ENCODE assay signal across 21 mouse cellular contexts in the genomic region with DNA sequence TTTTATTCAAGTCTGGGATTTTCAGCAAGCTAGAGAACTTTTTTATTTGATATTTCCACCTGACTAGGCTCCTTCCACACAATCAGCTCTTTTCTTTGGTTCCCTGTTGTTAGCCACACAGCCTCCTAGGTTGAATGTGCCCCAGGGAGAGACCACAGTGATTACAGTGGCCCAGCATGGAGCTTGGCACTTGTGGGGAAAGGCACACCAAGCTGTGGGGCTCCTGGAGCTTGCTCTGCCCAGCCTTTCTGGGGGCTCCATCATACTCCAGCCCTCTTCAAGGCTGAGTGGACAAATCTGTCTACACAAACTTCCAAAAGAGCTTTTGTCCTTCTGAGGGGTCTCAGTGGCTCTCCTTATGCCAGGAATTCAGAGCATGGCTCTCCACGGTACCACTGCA.
"Had no signal": no experiment of that assay in that cellular context is flagged by ENCODE, and none has a peak within 500 bp of the region (broad histone marks: within the 10 kb centered on the region; RNA-seq: fewer than 3 reads in every experiment).

No protein-coding gene starts in this region.

- H3K4me3 ChIP-seq: limb, embryonic 12.5 days; limb, embryonic 15.5 days; liver, embryonic 15.5 days; megakaryocyte, embryonic 14.5 days; midbrain, embryonic 10.5 days; midbrain, embryonic 13.5 days; myocyte; neural tube, embryonic 13.5 days had no signal

- H3K4me2 ChIP-seq: limb, embryonic 12.5 days; limb, embryonic 15.5 days; liver, embryonic 11.5 days; liver, embryonic 15.5 days; midbrain, embryonic 13.5 days; neural tube, embryonic 13.5 days had no signal

- H3K27ac ChIP-seq: limb, embryonic 12.5 days; limb, embryonic 15.5 days; liver, embryonic 15.5 days; midbrain, embryonic 10.5 days; midbrain, embryonic 13.5 days; neural tube, embryonic 13.5 days; stomach, postnatal 0 days had no signal

- H3K9me3 ChIP-seq: limb, embryonic 12.5 days; limb, embryonic 15.5 days; liver, embryonic 15.5 days; megakaryocyte, embryonic 14.5 days; midbrain, embryonic 10.5 days; midbrain, embryonic 13.5 days; neural tube, embryonic 13.5 days had no signal

- H3K9ac ChIP-seq: limb, embryonic 12.5 days; limb, embryonic 15.5 days; liver, embryonic 15.5 days; midbrain, embryonic 13.5 days; neural tube, embryonic 13.5 days had no signal

- H3K4me1 ChIP-seq: limb, embryonic 12.5 days; limb, embryonic 15.5 days; liver, embryonic 15.5 days; megakaryocyte, embryonic 14.5 days; midbrain, embryonic 13.5 days had no signal

- DNase-seq: kidney, adult 9 months; kidney, postnatal 14 days; kidney, postnatal 4 days; left cerebral cortex, postnatal 4 days; lung, adult 18-20 months; lung, postnatal 36 days; thymus, adult 2 months; thymus, postnatal 14 days; thymus, postnatal 4 days had no signal

- H3K36me3 ChIP-seq: limb, embryonic 12.5 days; limb, embryonic 15.5 days; liver, embryonic 15.5 days; midbrain, embryonic 10.5 days; midbrain, embryonic 13.5 days; neural tube, embryonic 13.5 days had no signal

- H3K27me3 ChIP-seq: limb, embryonic 12.5 days; limb, embryonic 15.5 days; liver, embryonic 15.5 days; megakaryocyte, embryonic 14.5 days; midbrain, embryonic 13.5 days; neural tube, embryonic 13.5 days had no signal

- ATAC-seq: intestine, postnatal 0 days; midbrain, embryonic 13.5 days; midbrain, embryonic 16.5 days had no signal
